Comparison of ENCODE assay signal across 23 mouse cellular contexts in genomic region chr16:52980995-52981394, GRCm38 (mm10).
"Had no signal": no experiment of that assay in that cellular context is flagged by ENCODE, and none has a peak within 500 bp of the region (broad histone marks: within the 10 kb centered on the region; RNA-seq: fewer than 3 reads in every experiment).

No protein-coding gene starts in this region.

- H3K9ac ChIP-seq: embryonic facial prominence, embryonic 12.5 days; embryonic facial prominence, embryonic 13.5 days; embryonic facial prominence, embryonic 15.5 days; forebrain, embryonic 12.5 days; forebrain, embryonic 13.5 days; forebrain, embryonic 15.5 days; forebrain, postnatal 0 days had no signal

- H3K36me3 ChIP-seq: embryonic facial prominence, embryonic 10.5 days; embryonic facial prominence, embryonic 12.5 days; embryonic facial prominence, embryonic 13.5 days; embryonic facial prominence, embryonic 15.5 days; forebrain, embryonic 10.5 days; forebrain, embryonic 12.5 days; forebrain, embryonic 15.5 days had no signal

- H3K9me3 ChIP-seq: embryonic facial prominence, embryonic 10.5 days; embryonic facial prominence, embryonic 12.5 days; embryonic facial prominence, embryonic 13.5 days; embryonic facial prominence, embryonic 15.5 days; forebrain, embryonic 10.5 days; forebrain, embryonic 12.5 days; forebrain, embryonic 13.5 days; forebrain, embryonic 15.5 days had no signal

- H3K4me1 ChIP-seq: embryonic facial prominence, embryonic 10.5 days; embryonic facial prominence, embryonic 12.5 days; embryonic facial prominence, embryonic 13.5 days; embryonic facial prominence, embryonic 15.5 days; forebrain, embryonic 10.5 days; forebrain, embryonic 12.5 days; forebrain, embryonic 13.5 days; forebrain, embryonic 15.5 days had no signal

- H3K27me3 ChIP-seq: embryonic facial prominence, embryonic 12.5 days; embryonic facial prominence, embryonic 13.5 days; embryonic facial prominence, embryonic 15.5 days; forebrain, embryonic 12.5 days; forebrain, embryonic 13.5 days; forebrain, embryonic 15.5 days had no signal

- H3K4me3 ChIP-seq: embryonic facial prominence, embryonic 10.5 days; embryonic facial prominence, embryonic 12.5 days; embryonic facial prominence, embryonic 13.5 days; embryonic facial prominence, embryonic 15.5 days; erythroblast, embryonic 14.5 days; forebrain, embryonic 10.5 days; forebrain, embryonic 12.5 days; forebrain, embryonic 13.5 days; forebrain, embryonic 15.5 days; gastrocnemius, adult 2 months had no signal

- DNase-seq: cerebellum, adult 9-11 months; cerebellum, postnatal 10 days; cerebellum, postnatal 14 days; cerebellum, postnatal 25 days; cerebellum, postnatal 36 days; embryo, embryonic 11 days; forebrain, postnatal 0 days; gastrocnemius, adult 2 months; gastrocnemius, postnatal 10 days; gastrocnemius, postnatal 14 days; gastrocnemius, postnatal 25 days; gastrocnemius, postnatal 36 days; heart, adult 11 months; heart, adult 18-20 months had no signal

- H3K27ac ChIP-seq: embryonic facial prominence, embryonic 10.5 days; embryonic facial prominence, embryonic 12.5 days; embryonic facial prominence, embryonic 13.5 days; embryonic facial prominence, embryonic 15.5 days; forebrain, embryonic 10.5 days; forebrain, embryonic 12.5 days; forebrain, embryonic 13.5 days; forebrain, embryonic 15.5 days; gastrocnemius, adult 2 months had no signal
